Mouse (Mus musculus) frontal cortex, postnatal 36 days (tissue): ENCODE data around the gene Ctf1.
A peak's percentile ranks its signal among the peaks of the same experiment; 100 is the strongest.
"Not testable (repeated sequence)": the region's sequence is repeated elsewhere in the genome, so short reads cannot be mapped to it uniquely, and the experiment has no call there.

ENCODE experiments used
- DNase-seq, 2 experiments: peaks; one replicate each; pipeline ENCODE4 v3.0.0; 2022; ENCODE audit warnings: low spot score in 2 of 2

Ctf1 gene

GRCm38 (mm10) chr7:127693290-127693689 lies 19.2 kb upstream of the Ctf1 start:
- no peak for DNase-seq

DNA sequence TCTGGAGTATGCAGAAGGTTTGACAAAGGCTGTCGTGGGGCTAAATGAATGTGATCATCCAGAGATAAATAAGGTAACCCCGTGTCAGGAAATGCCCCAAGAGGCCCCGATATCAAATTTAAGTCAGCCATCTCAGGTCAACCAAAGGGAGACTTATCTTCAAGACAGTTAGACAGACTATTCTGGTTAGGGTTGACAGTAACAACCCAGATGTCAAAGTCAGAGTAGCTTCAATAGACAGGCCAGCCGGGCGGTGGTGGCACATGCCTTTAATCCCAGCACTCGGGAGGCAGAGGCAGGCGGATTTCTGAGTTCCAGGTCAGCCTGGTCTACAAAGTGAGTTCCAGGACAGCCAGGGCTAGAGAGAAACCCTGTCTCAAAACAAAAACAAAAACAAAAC lies 18.8 kb upstream of the Ctf1 start:
- DNase-seq = not testable (repeated sequence)

- DNase-seq = peak in 1 of 2 experiments; percentile 29
Measured at GRCm38 (mm10) chr7:127698986-127699385, 13.6 kb upstream of the Ctf1 start.

- DNase-seq = no peak
Measured at GRCm38 (mm10) chr7:127700712-127701331, 11.7 kb upstream of the Ctf1 start.

DNA sequence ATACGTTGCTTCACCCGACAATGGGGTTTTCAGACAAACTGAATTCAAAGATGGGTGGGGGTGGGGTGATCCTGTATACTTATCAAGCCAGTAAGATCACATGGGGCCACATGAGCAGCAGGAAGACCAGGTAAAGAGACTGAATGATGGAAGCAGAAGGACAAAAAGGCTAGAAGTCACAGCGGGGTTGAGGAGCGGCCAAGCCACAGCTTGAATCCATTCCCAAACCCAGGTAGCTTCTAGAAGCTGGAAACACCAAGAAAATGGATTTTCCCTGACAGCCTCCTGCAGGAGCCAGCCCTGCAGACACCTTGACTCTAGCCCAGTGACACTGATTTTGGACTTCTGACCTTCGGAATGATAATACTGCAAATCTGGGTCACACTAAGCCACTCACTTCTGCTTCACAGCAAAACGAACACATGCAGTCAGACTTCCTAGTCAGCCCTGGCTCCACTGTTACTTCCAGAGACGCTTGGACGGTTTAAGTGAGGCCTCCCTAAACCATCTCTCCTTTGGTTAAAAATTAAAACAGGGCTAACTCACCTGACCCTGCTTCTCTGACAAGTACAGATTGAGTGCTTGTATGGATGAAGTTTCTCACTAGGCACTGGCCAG lies 8.9 kb upstream of the Ctf1 start:
- no peak for DNase-seq

- DNase-seq = no peak
Measured at GRCm38 (mm10) chr7:127704598-127704997, 7.9 kb upstream of the Ctf1 start.

GRCm38 (mm10) chr7:127705706-127706105 lies 6.8 kb upstream of the Ctf1 start:
- no peak for DNase-seq

DNA sequence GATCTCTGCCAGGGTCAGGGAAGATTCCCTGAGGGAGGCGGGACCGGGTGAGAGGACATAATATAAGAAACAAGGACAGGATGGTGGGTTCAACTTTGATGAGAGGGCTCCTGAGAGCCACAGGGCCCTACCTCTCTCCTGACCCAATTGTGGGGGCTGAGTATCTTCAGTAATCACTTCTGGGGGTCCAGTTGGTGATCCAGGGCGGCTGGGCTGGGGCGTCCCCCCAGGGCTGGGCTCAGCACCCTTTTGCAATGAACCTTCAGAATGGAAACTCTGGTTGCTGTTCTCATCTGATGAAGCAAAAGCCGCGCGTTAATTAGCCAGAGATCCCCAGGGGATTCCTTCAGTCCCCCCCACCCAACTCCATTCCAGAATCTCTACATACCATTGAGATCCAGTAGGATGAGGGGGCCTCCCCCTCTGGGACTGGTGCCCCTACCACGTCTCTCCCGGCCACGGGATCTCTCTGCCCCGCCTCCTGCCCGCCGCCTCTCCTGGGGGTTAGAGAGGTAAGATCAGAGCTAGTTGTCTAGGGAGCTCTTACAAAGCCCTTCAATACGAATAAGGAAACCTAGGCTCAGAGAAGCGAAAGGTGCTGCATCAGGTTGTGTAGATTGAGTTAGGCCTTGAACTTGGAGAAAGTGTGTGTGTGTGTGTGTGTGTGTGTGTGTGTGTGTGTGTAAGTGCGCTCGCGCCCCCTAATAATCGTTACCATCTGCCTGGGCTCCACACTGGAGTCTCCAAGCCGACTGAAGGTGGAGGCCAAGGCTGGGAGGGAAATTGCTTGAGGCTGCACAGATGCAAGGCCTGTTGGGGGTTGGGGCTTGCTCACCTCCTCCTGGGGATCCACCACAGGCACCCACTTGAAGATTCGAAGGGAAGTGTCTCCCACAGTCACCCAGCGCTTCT lies 5.2 kb upstream of the Ctf1 start:
- no peak for DNase-seq

- no peak for DNase-seq
Measured at GRCm38 (mm10) chr7:127707957-127708206, 4.7 kb upstream of the Ctf1 start.

DNA sequence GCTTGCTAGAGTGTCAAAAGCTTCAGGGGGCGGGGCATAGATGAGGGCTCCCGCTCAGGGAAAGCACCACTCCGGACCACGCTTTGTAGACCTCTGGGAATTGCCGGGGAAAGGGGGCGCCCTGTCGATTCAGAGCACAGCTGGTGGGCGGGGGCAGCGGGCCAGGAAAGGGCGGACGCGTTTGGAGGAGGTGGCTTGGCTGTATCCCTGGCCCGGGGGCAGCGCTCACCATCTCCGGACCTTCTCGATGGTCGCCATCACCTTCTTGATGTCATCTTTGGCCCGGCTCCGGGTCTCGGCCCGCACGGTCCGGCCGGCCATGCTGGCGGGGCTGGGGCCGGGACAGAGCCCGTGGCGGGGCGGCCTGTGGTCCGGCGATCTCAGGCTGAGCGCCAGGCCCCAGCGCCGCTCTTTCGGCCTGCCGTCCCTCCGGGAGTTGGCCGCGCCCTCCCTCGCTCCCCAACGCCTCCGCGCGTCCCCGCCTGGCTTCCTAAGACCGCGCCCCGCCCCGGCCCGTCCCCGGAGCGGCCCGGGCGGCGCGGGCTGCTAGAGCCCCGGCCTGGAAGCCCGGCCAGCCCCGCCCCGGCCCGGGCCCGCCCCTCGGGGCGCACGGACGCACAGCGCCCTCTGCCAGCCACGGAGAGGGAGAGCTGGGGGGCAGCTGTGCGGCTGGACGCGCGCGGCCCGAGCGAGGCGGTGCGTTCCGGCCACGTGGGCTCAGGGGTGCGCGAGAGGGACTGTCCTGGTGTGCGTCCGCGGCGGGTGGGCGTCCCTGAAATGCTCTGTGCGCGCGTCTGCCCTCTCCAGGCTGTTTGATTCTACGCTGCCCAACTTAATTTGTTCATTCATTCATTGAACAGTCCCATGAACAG lies 4.1 kb upstream of the Ctf1 start, which contains the start of gene Bcl7c:
Bcl7c (minus strand) TSS at position 727 of the 872 bp plus-strand sequence.
- DNase-seq = peak; percentile 81 to 84

- no peak for DNase-seq
Measured at GRCm38 (mm10) chr7:127709261-127709979, 3.1 kb upstream of the Ctf1 start.

- DNase-seq = no peak
Measured at GRCm38 (mm10) chr7:127711031-127711430, 1.5 kb upstream of the Ctf1 start.

GRCm38 (mm10) chr7:127711456-127711855 lies 1.1 kb upstream of the Ctf1 start:
- no peak for DNase-seq

DNA sequence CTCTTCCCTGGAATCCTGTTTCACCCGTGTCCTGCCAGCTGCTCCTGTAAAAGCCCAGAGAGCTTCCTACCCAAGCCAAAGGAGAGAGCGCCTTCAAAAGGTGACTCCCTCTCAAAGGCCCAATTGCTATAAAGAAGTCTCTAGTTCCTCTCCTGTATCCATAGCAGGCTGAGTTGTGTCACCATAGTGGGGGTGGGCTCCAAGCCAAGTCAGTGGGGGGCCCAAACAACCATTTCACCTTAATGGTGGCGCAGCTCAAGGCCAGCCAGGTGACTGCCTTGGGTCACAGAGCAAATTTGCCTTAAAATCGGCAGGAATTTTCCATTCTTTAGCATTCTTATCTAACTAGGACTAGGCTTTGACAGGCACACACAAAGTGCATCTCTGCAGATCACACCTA lies 2.3 kb downstream of the Ctf1 start:
- no peak for DNase-seq

DNA sequence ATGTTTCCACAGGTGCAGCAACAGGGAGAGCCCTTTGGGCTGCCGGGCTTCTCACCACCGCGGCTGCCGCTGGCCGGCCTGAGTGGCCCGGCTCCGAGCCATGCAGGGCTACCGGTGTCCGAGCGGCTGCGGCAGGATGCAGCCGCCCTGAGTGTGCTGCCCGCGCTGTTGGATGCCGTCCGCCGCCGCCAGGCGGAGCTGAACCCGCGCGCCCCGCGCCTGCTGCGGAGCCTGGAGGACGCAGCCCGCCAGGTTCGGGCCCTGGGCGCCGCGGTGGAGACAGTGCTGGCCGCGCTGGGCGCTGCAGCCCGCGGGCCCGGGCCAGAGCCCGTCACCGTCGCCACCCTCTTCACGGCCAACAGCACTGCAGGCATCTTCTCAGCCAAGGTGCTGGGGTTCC lies 4.5 kb downstream of the Ctf1 start:
- peak; percentile 57 to 67 for DNase-seq

DNA sequence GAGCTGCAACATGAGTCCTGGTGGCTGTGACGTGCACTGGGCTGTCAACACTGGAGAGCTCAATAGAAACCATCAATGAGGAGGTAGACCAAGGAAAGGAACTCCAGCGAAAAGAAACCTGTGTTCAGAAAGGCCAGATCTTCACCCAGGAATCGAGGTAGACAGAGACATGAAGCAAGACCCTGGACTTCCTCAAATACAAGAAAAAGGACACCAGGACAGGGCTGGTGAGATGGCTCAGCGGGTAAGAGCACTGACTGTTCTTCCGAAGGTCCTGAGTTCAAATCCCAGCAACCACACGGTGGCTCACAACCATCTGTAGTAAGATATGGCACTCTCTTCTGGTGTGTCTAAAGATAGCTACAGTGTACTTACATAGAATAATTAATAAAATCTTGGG lies 5.8 kb downstream of the Ctf1 start:
- DNase-seq = no peak

- DNase-seq = no peak
Measured at GRCm38 (mm10) chr7:127719258-127719657, 6.7 kb downstream of the Ctf1 start.

- no peak for DNase-seq
Measured at GRCm38 (mm10) chr7:127725490-127725889, 13.0 kb downstream of the Ctf1 start.

DNA sequence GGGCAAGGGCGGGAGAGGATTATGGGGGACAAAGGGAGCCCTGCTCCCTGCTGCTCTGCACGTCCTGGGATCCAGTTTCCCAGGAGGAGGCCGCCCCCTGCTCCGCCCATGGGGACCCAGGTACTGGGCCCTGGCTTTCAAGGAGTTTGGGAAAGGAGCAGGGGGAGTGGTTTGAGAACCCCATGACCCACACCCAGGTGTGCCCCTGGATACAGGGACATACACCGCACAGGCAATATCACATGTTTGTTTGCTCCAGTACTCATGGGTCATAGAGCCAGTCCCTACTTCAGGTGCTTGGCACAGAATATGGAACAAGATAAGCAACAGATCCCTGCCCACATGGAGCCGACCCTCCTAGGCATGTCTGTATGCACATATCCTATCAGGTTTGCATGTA lies 13.4 kb downstream of the Ctf1 start:
- no peak for DNase-seq

- no peak for DNase-seq
Measured at GRCm38 (mm10) chr7:127727898-127728297, 15.4 kb downstream of the Ctf1 start.

DNA sequence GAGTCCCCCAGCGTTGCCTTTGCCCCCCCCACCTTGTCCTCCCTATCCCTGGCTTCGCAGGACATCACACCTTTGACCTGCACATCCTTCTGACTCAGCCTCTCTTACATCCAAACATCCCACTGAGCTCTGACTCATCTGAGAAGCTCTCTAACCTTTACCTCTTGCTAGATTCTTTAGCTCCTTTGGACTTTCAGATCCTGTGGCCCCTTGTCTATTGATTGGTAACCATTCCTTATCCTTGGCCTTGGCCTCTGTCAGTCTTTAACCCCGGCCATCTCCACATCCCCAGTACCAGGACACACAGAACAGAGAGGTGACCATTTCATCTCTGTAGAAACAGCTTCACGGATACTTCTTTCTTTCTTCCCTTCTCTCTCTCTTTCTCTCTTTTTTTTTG lies 17.6 kb downstream of the Ctf1 start:
- no peak for DNase-seq
